Mouse (Mus musculus): ENCODE data around the gene Cep290.
A peak's percentile ranks its signal among the peaks of the same experiment; 100 is the strongest.

- TF ChIP-seq CTCF (IDR thresholded peaks at IDR 0.05 in 2 of 3, conservative IDR thresholded peaks at IDR 0.05 in 1 of 3; ENCODE audit: control insufficient read depth in 1 of 3, insufficient read depth in 1 of 3, low read depth in 2 of 3, low read length in 3 of 3, poor library complexity in 1 of 3, severe bottlenecking in 1 of 3) (peak in 1 of 3 experiments; percentile 27; a peak in 2 of 6 replicates), BHLHE40 (IDR thresholded peaks at IDR 0.05; ENCODE audit: borderline replicate concordance, low read depth, low read length) (no peak), EP300 (IDR thresholded peaks at IDR 0.05; ENCODE audit: low read depth in 1 of 2, low read length in 2 of 2) (no peak), POLR2AphosphoS2 (IDR thresholded peaks at IDR 0.05; ENCODE audit: low read length) (no peak), ETS1 (IDR thresholded peaks at IDR 0.05; ENCODE audit: low read depth, low read length) (no peak), POLR2AphosphoS5 (IDR thresholded peaks at IDR 0.05; ENCODE audit: borderline replicate concordance, low read depth, low read length) (no peak), MAX (IDR thresholded peaks at IDR 0.05; ENCODE audit: low read length) (no peak), POLR2A (IDR thresholded peaks at IDR 0.05; ENCODE audit: control insufficient read depth in 1 of 2, insufficient read depth in 1 of 2, low read depth in 1 of 2, low read length in 2 of 2, poor library complexity in 1 of 2) (no peak), MAFK (IDR thresholded peaks at IDR 0.05; ENCODE audit: borderline replicate concordance, low read depth, low read length) (no peak), ZMIZ1 (IDR thresholded peaks at IDR 0.05; ENCODE audit: low read depth, low read length) (no peak), ZKSCAN1 (IDR thresholded peaks at IDR 0.05; ENCODE audit: low read depth, low read length) (no peak)
These were observed 38.0 kb upstream of the Cep290 start for GRCm38 (mm10) chr10:100449394-100449793.
